In the genomic region with DNA sequence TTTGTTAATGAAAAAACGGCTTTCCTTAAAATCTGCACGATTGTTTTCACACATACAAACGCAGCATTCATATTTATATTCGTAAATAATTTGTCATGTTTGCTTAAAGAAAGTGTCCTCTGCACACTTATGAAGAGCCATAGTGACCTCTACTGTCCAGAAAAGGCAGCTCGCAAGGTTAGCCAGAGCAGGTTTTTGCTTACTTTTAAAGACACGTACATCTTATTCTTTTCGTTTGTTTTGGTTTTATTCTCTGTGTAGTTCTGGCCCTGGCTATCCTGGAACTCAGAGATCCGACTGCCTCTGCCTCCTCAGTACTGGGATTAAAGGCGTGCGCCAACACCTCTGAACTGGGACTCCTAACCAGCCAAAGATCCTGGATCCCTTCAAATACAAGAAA, we compare ENCODE assay signal across 9 mouse cellular contexts. TPM values are rescaled to one million over a fixed set of nuclear protein-coding genes. Genes with fewer than 3 reads are reported as not detected.
DNase-seq lines count a peak whose midpoint lies in the region; ATAC-seq lines count a peak whose summit lies in the region.
"Had no signal": no experiment of that assay in that cellular context is flagged by ENCODE, and none has a peak within 500 bp of the region (broad histone marks: within the 10 kb centered on the region; RNA-seq: fewer than 3 reads in every experiment).

No protein-coding gene starts in this region.

- no peaks in the 10 kb centered on the region for H3K27me3 ChIP-seq in lung, embryonic 16.5 days (ENCODE audit: control insufficient read depth, insufficient read depth, low read depth, low read length)

- no peak for ATAC-seq in lung, embryonic 16.5 days (ENCODE audit: low read depth)

- peak; percentile 45 for DNase-seq in adrenal gland, postnatal 10 days
- no peak for DNase-seq in adrenal gland, postnatal 4 days (ENCODE audit: low spot score in 2 of 2)
- DNase-seq in right cerebral cortex, adult 2 months (ENCODE audit: low spot score in 2 of 2) = peak; percentile 51 to 53
- DNase-seq in right cerebral cortex, postnatal 36 days (ENCODE audit: low spot score in 2 of 2) = no peak
- DNase-seq in embryo, embryonic 10.5 days (ENCODE audit: low spot score) = peak; percentile 76
- peak; percentile 46 to 64 for DNase-seq in kidney, postnatal 25 days
- no peak for DNase-seq in frontal cortex, postnatal 25 days (ENCODE audit: low spot score in 2 of 2)

- H3K9me3 ChIP-seq in lung, embryonic 16.5 days (ENCODE audit: control insufficient read depth, low read length) = no peaks in the 10 kb centered on the region

- peaks cover 7% of the 10 kb centered on the region for H3K4me1 ChIP-seq in lung, embryonic 16.5 days (replicated peaks; ENCODE audit: control insufficient read depth, insufficient read depth, low read length)

- H3K4me3 ChIP-seq in lung, embryonic 16.5 days (ENCODE audit: low read length) = no peak overlapping the region

- no peak overlapping the region for H3K27ac ChIP-seq in lung, embryonic 16.5 days (ENCODE audit: low read length)

- 25% methylated on average over 10 of the region's 10 CpGs for WGBS in lung, embryonic 16.5 days

- 0 out of 2 replicates have a peak overlapping the region, but pooled peaks have one; percentile 26 for H3K9ac ChIP-seq in lung, embryonic 16.5 days (ENCODE audit: low read length)

- no peak overlapping the region for H3K4me2 ChIP-seq in lung, embryonic 16.5 days (ENCODE audit: low read depth, low read length)

- H3K36me3 ChIP-seq in lung, embryonic 16.5 days (ENCODE audit: control insufficient read depth, insufficient read depth, low read length) = peaks cover 2% of the 10 kb centered on the region

RNA-seq across cellular contexts. Expression of a gene that starts 1.6 kb away (rescaled TPM):
- total RNA-seq in adrenal gland, postnatal 10 days (2021) = 10 to 100 TPM; 44.2 to 45.3 TPM
- 10 to 100 TPM; 53.2 to 59.1 TPM for total RNA-seq in adrenal gland, postnatal 4 days (2021)
- polyA plus RNA-seq in lung, embryonic 16.5 days (2015; fragmentation: Nextera tagmentation; extraction: Ambion mirVana) = 94.8 and 99.0 TPM in 2 replicates

RNA-seq across cellular contexts. Expression of a gene that starts 4.1 kb away (rescaled TPM):
- total RNA-seq in adrenal gland, postnatal 10 days (2021) = 100 to 1,000 TPM; 122 to 356 TPM
- 100 to 1,000 TPM in 1 of 2 experiments, 1 to 10 TPM in 1; 4.0 to 144 TPM for total RNA-seq in adrenal gland, postnatal 4 days (2021)
- polyA plus RNA-seq in lung, embryonic 16.5 days (2015; fragmentation: Nextera tagmentation; extraction: Ambion mirVana) = 0.78 and 10.6 TPM in 2 replicates
- total RNA-seq: layer of hippocampus, adult 18-20 months had no signal

RNA-seq across cellular contexts. Expression of a gene that starts 27.9 kb away (rescaled TPM):
- 100 to 1,000 TPM; 274 to 777 TPM for total RNA-seq in adrenal gland, postnatal 10 days (2021)
- total RNA-seq in adrenal gland, postnatal 4 days (2021) = 100 to 1,000 TPM in 1 of 2 experiments, 1 to 10 TPM in 1; 8.3 to 344 TPM
- polyA plus RNA-seq in lung, embryonic 16.5 days (2015; fragmentation: Nextera tagmentation; extraction: Ambion mirVana) = 1.9 and 19.9 TPM in 2 replicates
- total RNA-seq: layer of hippocampus, adult 18-20 months had no signal

RNA-seq across cellular contexts. Expression of a gene that starts 46.2 kb away (rescaled TPM):
- total RNA-seq in adrenal gland, postnatal 10 days (2021) = 100 to 1,000 TPM; 236 to 622 TPM
- 100 to 1,000 TPM in 1 of 2 experiments, 1 to 10 TPM in 1; 7.6 to 283 TPM for total RNA-seq in adrenal gland, postnatal 4 days (2021)
- 1.5 and 16.1 TPM in 2 replicates for polyA plus RNA-seq in lung, embryonic 16.5 days (2015; fragmentation: Nextera tagmentation; extraction: Ambion mirVana)

Comparison
In these comparisons a context has a peak if more than half of its experiments do, and no peak if none do; other contexts are left out.
1. DNase-seq: peak in adrenal gland, postnatal 10 days (single experiment), right cerebral cortex, adult 2 months (2 of 2), embryo, embryonic 10.5 days (single experiment) and kidney, postnatal 25 days (2 of 2); none in adrenal gland, postnatal 4 days (0 of 2), right cerebral cortex, postnatal 36 days (0 of 2) and frontal cortex, postnatal 25 days (0 of 2).